Mouse (Mus musculus): ENCODE measurements around the gene Rpap1. TPM values are rescaled to one million over a fixed set of nuclear protein-coding genes. Genes with fewer than 3 reads are reported as not detected.
A peak's percentile ranks its signal among the peaks of the same experiment; 100 is the strongest.

The Rpap1 gene
- polyA plus RNA-seq, 1 experiment from 2014 or later: 16.5 TPM

GRCm38 (mm10) chr2:119744163-119745111 is 42.9 kb downstream of the Rpap1 start:
- no peaks in the 10 kb centered on the region for H3K9me3 ChIP-seq (ENCODE audit: control insufficient read depth, low read length)
- H3K4me3 ChIP-seq (ENCODE audit: low read length): peak overlapping the region; percentile 4
- H3K27me3 ChIP-seq (replicated peaks; ENCODE audit: control insufficient read depth, insufficient read depth, low read length): peaks cover 43% of the 10 kb centered on the region
- H3K4me1 ChIP-seq (ENCODE audit: control insufficient read depth, insufficient read depth, low read depth, low read length): peaks cover 25% of the 10 kb centered on the region
- 5% methylated on average over 46 of the region's 46 CpGs for WGBS
- no peak for ATAC-seq
- no peak overlapping the region for H3K27ac ChIP-seq (ENCODE audit: low read depth, low read length)
- no peak overlapping the region for H3K9ac ChIP-seq (ENCODE audit: low read depth, low read length)
- no peaks in the 10 kb centered on the region for H3K36me3 ChIP-seq (ENCODE audit: control insufficient read depth, insufficient read depth, low read length)
- peak overlapping the region; percentile 34 for H3K4me2 ChIP-seq (ENCODE audit: low read length)

- Histone ChIP-seq H3K4me3 (ENCODE audit: low read length) (peak overlapping the region; percentile 3; the same call in 1 of the 2 replicates), H3K9ac (ENCODE audit: low read depth, low read length) (no peak overlapping the region), H3K36me3 (ENCODE audit: control insufficient read depth, insufficient read depth, low read length) (no peaks in the 10 kb centered on the region), H3K27me3 (replicated peaks; ENCODE audit: control insufficient read depth, insufficient read depth, low read length) (peaks cover 43% of the 10 kb centered on the region), H3K4me2 (ENCODE audit: low read length) (peak overlapping the region; percentile 34), H3K4me1 (ENCODE audit: control insufficient read depth, insufficient read depth, low read depth, low read length) (peaks cover 25% of the 10 kb centered on the region), H3K9me3 (ENCODE audit: control insufficient read depth, low read length) (no peaks in the 10 kb centered on the region), H3K27ac (ENCODE audit: low read depth, low read length) (no peak overlapping the region)
- no peak for ATAC-seq
- 5% methylated on average over 22 of the region's 22 CpGs for WGBS
Observed at GRCm38 (mm10) chr2:119743808-119744162, 43.6 kb downstream of the Rpap1 start.

- H3K4me3 ChIP-seq (ENCODE audit: low read length): peak overlapping the region; percentile 63
- peaks cover 43% of the 10 kb centered on the region for H3K27me3 ChIP-seq (replicated peaks; ENCODE audit: control insufficient read depth, insufficient read depth, low read length)
- H3K36me3 ChIP-seq (ENCODE audit: control insufficient read depth, insufficient read depth, low read length): no peaks in the 10 kb centered on the region
- H3K4me2 ChIP-seq (ENCODE audit: low read length): peak overlapping the region; percentile 96
- peaks cover 25% of the 10 kb centered on the region for H3K4me1 ChIP-seq (ENCODE audit: control insufficient read depth, insufficient read depth, low read depth, low read length)
- 0 out of 2 replicates have a peak overlapping the region, but pooled peaks have one; percentile 65 for H3K9ac ChIP-seq (ENCODE audit: low read depth, low read length)
- ATAC-seq: no peak
- no peak overlapping the region for H3K27ac ChIP-seq (ENCODE audit: low read depth, low read length)
- 10% methylated on average over 22 of the region's 31 CpGs for WGBS
- no peaks in the 10 kb centered on the region for H3K9me3 ChIP-seq (ENCODE audit: control insufficient read depth, low read length)
Observed at GRCm38 (mm10) chr2:119743176-119743807, 44.0 kb downstream of the Rpap1 start.

DNA sequence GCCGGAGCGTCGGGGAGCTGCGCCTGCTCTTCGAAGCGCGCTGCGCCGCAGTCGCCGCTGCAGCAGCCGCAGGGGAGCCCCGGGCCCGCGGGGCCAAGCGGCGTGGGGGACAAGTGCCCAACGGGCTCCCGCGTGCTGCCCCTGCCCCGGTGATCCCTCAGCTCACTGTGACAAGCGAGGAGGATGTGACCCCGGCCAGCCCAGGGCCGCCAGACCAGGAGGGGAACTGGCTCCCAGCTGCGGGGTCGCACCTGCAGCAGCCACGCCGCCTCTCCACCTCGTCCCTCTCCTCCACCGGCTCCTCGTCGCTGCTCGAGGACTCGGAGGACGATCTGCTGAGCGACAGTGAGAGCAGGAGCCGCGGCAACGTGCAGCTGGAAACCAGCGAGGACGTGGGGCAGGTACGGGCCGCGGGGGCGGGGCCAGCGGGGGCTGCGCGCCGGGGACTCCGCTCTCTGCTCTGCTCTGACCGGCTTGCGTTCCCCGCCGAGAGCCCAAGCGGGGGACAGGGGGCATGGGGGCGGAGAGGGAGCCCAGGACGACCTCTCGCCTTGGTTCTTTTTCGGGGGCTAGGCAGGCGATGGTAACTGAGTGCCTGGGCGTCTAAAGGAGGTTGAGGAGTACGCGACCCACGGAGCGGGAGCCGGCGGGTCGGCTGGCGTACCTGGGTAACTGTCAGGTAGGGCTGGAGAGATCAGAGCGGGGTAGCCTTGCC is 44.7 kb downstream of the Rpap1 start:
- Histone ChIP-seq H3K27me3 (replicated peaks; ENCODE audit: control insufficient read depth, insufficient read depth, low read length) (peaks cover 43% of the 10 kb centered on the region), H3K4me2 (ENCODE audit: low read length) (peak overlapping the region; percentile 96), H3K9me3 (ENCODE audit: control insufficient read depth, low read length) (no peaks in the 10 kb centered on the region), H3K9ac (ENCODE audit: low read depth, low read length) (peak overlapping the region; percentile 65), H3K4me3 (ENCODE audit: low read length) (peak overlapping the region; percentile 63), H3K4me1 (ENCODE audit: control insufficient read depth, insufficient read depth, low read depth, low read length) (peaks cover 25% of the 10 kb centered on the region), H3K27ac (ENCODE audit: low read depth, low read length) (no peak overlapping the region), H3K36me3 (ENCODE audit: control insufficient read depth, insufficient read depth, low read length) (no peaks in the 10 kb centered on the region)
- ATAC-seq: peak; percentile 34
- under 1% methylated on average over 37 of the region's 70 CpGs for WGBS

DNA sequence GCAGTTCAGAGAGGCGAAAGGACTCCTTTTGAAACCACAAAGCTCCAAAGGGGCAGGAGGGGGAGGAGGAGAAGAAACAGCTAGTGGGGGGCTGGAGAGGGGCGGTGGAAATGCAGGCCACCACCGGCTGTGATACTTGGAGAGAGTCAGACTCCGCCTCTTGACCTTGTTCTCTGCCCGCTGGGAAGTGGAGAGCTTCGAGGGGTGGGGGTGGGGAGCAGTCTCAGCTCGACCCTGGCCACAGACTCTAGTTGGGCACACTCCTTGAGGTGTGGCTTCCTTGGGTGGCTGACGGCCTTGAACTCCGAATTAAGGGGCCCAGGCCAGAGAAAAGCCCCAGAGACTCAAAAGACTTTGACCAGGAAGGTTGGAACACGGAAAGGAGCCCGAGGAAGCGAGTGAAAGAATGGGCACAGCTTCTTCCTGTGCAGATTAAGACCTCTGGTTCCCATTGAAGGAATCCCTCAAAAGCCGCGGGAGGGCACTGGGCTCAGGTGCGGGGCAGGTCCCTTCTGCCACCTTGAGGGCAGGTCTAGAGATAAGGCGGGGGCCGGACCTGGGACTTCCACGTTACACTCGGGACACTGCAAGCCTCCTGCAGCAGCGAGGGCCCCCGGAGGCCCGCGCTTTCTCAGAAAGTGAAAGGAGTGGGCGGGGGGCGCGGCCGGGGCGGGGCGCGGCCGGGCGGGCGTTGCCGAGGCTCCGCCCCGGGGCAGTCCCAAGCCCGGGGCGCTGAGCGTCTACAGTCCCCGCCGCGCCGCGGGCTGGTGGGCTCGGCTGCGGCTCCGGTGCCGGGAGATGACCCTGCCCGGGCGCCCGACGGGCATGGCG is 45.5 kb downstream of the Rpap1 start, which contains the start of gene Itpka:
TSS of gene Itpka (plus strand) at position 757 of the 831 bp plus-strand sequence.
- Histone ChIP-seq H3K9ac (ENCODE audit: low read depth, low read length) (peak within 1 kb of the TSS; percentile 65), H3K36me3 (ENCODE audit: control insufficient read depth, insufficient read depth, low read length) (no peaks in the 10 kb centered on the region), H3K4me3 (ENCODE audit: low read length) (peak within 1 kb of the TSS; percentile 63), H3K4me1 (ENCODE audit: control insufficient read depth, insufficient read depth, low read depth, low read length) (peaks cover 25% of the 10 kb centered on the region), H3K27me3 (replicated peaks; ENCODE audit: control insufficient read depth, insufficient read depth, low read length) (peaks cover 47% of the 10 kb centered on the region), H3K27ac (ENCODE audit: low read depth, low read length) (no peak within 1 kb of the TSS), H3K4me2 (ENCODE audit: low read length) (peak within 1 kb of the TSS; percentile 96), H3K9me3 (ENCODE audit: control insufficient read depth, low read length) (no peaks in the 10 kb centered on the region)
- ATAC-seq: peak; percentile 64
- under 1% methylated on average over 36 of the region's 53 CpGs for WGBS

- Histone ChIP-seq H3K27me3 (replicated peaks; ENCODE audit: control insufficient read depth, insufficient read depth, low read length) (peaks cover 45% of the 10 kb centered on the region), H3K4me2 (ENCODE audit: low read length) (no peak overlapping the region)
- WGBS: 23% methylated on average over 2 of the region's 2 CpGs
Observed at GRCm38 (mm10) chr2:119740567-119740966, 46.8 kb downstream of the Rpap1 start.

DNA sequence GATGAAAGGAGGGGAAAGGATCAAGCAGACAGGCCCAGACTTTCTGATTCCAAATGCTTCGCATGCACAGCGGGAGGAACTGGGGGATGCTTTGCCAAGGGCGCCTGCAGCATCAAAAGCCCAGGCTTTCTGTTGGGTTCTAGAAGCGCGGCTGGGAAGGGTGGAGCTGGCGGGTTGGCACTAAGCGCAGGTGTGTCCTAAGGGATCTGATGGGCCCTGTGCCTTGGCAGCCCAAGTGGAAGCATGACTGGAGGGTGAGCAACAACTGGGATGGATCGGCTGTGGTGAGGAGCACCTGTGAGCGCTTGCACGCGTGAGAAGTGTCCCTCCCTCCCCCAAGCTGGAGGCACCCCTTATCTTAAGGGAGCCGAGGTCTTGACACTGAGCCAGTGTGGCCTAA is 50.2 kb downstream of the Rpap1 start:
- H3K9me3 ChIP-seq (ENCODE audit: control insufficient read depth, low read length): no peaks in the 10 kb centered on the region
- WGBS: 29% methylated on average over 12 of the region's 12 CpGs
- ATAC-seq: no peak

More at GRCm38 (mm10) chr2:119740567-119740966, 46.8 kb downstream of the Rpap1 start:
- Histone ChIP-seq H3K27ac (ENCODE audit: low read depth, low read length) (no peak overlapping the region), H3K9ac (ENCODE audit: low read depth, low read length) (no peak overlapping the region), H3K9me3 (ENCODE audit: control insufficient read depth, low read length) (no peaks in the 10 kb centered on the region), H3K36me3 (ENCODE audit: control insufficient read depth, insufficient read depth, low read length) (0 out of 2 replicates have a peak, but pooled peaks cover 2% of the 10 kb centered on the region), H3K4me3 (ENCODE audit: low read length) (no peak overlapping the region), H3K4me1 (ENCODE audit: control insufficient read depth, insufficient read depth, low read depth, low read length) (peaks cover 25% of the 10 kb centered on the region)
- no peak for ATAC-seq

GRCm38 (mm10) chr2:119730735-119731134 is 56.6 kb downstream of the Rpap1 start:
- Histone ChIP-seq H3K27me3 (replicated peaks; ENCODE audit: control insufficient read depth, insufficient read depth, low read length) (no peaks in the 10 kb centered on the region), H3K4me2 (ENCODE audit: low read length) (no peak overlapping the region), H3K36me3 (ENCODE audit: control insufficient read depth, insufficient read depth, low read length) (peaks cover 53% of the 10 kb centered on the region), H3K9ac (ENCODE audit: low read depth, low read length) (no peak overlapping the region), H3K4me1 (ENCODE audit: control insufficient read depth, insufficient read depth, low read depth, low read length) (no peaks in the 10 kb centered on the region), H3K4me3 (ENCODE audit: low read length) (no peak overlapping the region), H3K9me3 (ENCODE audit: control insufficient read depth, low read length) (no peaks in the 10 kb centered on the region), H3K27ac (ENCODE audit: low read depth, low read length) (no peak overlapping the region)
- no peak for ATAC-seq
- WGBS: 92% methylated on average over 4 of the region's 4 CpGs

More for the DNA sequence above, 50.2 kb downstream of the Rpap1 start:
- Histone ChIP-seq H3K9ac (ENCODE audit: low read depth, low read length) (no peak overlapping the region), H3K4me3 (ENCODE audit: low read length) (no peak overlapping the region), H3K4me1 (ENCODE audit: control insufficient read depth, insufficient read depth, low read depth, low read length) (peaks cover 8% of the 10 kb centered on the region), H3K27ac (ENCODE audit: low read depth, low read length) (no peak overlapping the region), H3K36me3 (ENCODE audit: control insufficient read depth, insufficient read depth, low read length) (peaks cover 16% of the 10 kb centered on the region), H3K4me2 (ENCODE audit: low read length) (no peak overlapping the region), H3K27me3 (replicated peaks; ENCODE audit: control insufficient read depth, insufficient read depth, low read length) (peaks cover 14% of the 10 kb centered on the region)

Measured in hindbrain, embryonic 16.5 days (tissue).